Mouse (Mus musculus): Measurements from ENCODE around the gene Gm11549.

Gene Gm11549

GRCm38 (mm10) chr3:36480486-36480885, 41.1 kb downstream of the Gm11549 start:
- no peak for DNase-seq (ENCODE audit: low read depth, low spot score)

- DNase-seq (ENCODE audit: low read depth, low spot score), result no peak
These were observed 42.8 kb downstream of the Gm11549 start for GRCm38 (mm10) chr3:36478776-36479175.

GRCm38 (mm10) chr3:36476261-36477155, 45.1 kb downstream of the Gm11549 start:
- DNase-seq (ENCODE audit: low read depth, low spot score), result no peak

- peak; percentile 81 for DNase-seq (ENCODE audit: low read depth, low spot score)
These were observed 46.0 kb downstream of the Gm11549 start, which contains the start of the genes Anxa5 and 1810062G17Rik for GRCm38 (mm10) chr3:36475532-36476087. Anxa5 (minus strand) TSS chr3:36475894. 1810062G17Rik (plus strand) TSS chr3:36475937.

GRCm38 (mm10) chr3:36474938-36475483, 46.6 kb downstream of the Gm11549 start:
- DNase-seq (ENCODE audit: low read depth, low spot score), result no peak

GRCm38 (mm10) chr3:36474421-36474820, 47.2 kb downstream of the Gm11549 start:
- DNase-seq (ENCODE audit: low read depth, low spot score), result no peak

- DNase-seq (ENCODE audit: low read depth, low spot score), result no peak
These were observed 48.4 kb downstream of the Gm11549 start for GRCm38 (mm10) chr3:36473222-36473621.

- DNase-seq (ENCODE audit: low read depth, low spot score), result no peak
These were observed 49.8 kb downstream of the Gm11549 start for GRCm38 (mm10) chr3:36471856-36472255.

GRCm38 (mm10) chr3:36468871-36469270, 52.7 kb downstream of the Gm11549 start:
- DNase-seq (ENCODE audit: low read depth, low spot score), result no peak

- DNase-seq (ENCODE audit: low read depth, low spot score), result no peak
These were observed 54.0 kb downstream of the Gm11549 start for GRCm38 (mm10) chr3:36467632-36468031.

GRCm38 (mm10) chr3:36465538-36465937, 56.1 kb downstream of the Gm11549 start:
- no peak for DNase-seq (ENCODE audit: low read depth, low spot score)

Measured in retina, postnatal 7 days (tissue).